Mouse (Mus musculus) frontal cortex, postnatal 25 days (tissue): ENCODE data around the gene Helz2.

Experiments
- DNase-seq, 2 experiments: peaks; one replicate each; pipeline ENCODE4 v3.0.0; 2022; ENCODE audit warnings: low spot score in 2 of 2

Helz2 gene

GRCm38 (mm10) chr2:181238091-181238610 is 3.7 kb downstream of the Helz2 start:
- DNase-seq: no peak

- DNase-seq: no peak
Measured at GRCm38 (mm10) chr2:181237251-181238014, 4.4 kb downstream of the Helz2 start.

GRCm38 (mm10) chr2:181235681-181236566 is 5.9 kb downstream of the Helz2 start:
- no peak for DNase-seq

- no peak for DNase-seq
Measured at GRCm38 (mm10) chr2:181234680-181235079, 7.1 kb downstream of the Helz2 start.

GRCm38 (mm10) chr2:181233443-181233842 is 8.4 kb downstream of the Helz2 start:
- no peak for DNase-seq

GRCm38 (mm10) chr2:181231171-181231570 is 10.7 kb downstream of the Helz2 start:
- DNase-seq: no peak

GRCm38 (mm10) chr2:181228335-181228734 is 13.5 kb downstream of the Helz2 start:
- no peak for DNase-seq

GRCm38 (mm10) chr2:181227122-181227521 is 14.7 kb downstream of the Helz2 start:
- DNase-seq: no peak

- DNase-seq: no peak
Measured at GRCm38 (mm10) chr2:181224994-181225393, 16.8 kb downstream of the Helz2 start.

GRCm38 (mm10) chr2:181220361-181220760 is 21.5 kb downstream of the Helz2 start:
- no peak for DNase-seq

GRCm38 (mm10) chr2:181219538-181220216 is 22.1 kb downstream of the Helz2 start, which contains the start of gene Fndc11:
Gene Fndc11 (plus strand): TSS chr2:181220013.
- DNase-seq: peak; percentile 9 to 22

GRCm38 (mm10) chr2:181218881-181219485 is 22.8 kb downstream of the Helz2 start:
- DNase-seq: no peak

GRCm38 (mm10) chr2:181216037-181216436 is 25.8 kb downstream of the Helz2 start:
- DNase-seq: no peak

- no peak for DNase-seq
Measured at GRCm38 (mm10) chr2:181213021-181213445, 28.8 kb downstream of the Helz2 start, which contains the start of gene Srms. Gene Srms (minus strand): TSS chr2:181213185.

GRCm38 (mm10) chr2:181212389-181213020 is 29.3 kb downstream of the Helz2 start:
- DNase-seq: no peak

- no peak for DNase-seq
Measured at GRCm38 (mm10) chr2:181206118-181206517, 35.7 kb downstream of the Helz2 start.

- no peak for DNase-seq
Measured at GRCm38 (mm10) chr2:181205678-181206077, 36.1 kb downstream of the Helz2 start.

- no peak for DNase-seq
Measured at GRCm38 (mm10) chr2:181202886-181203285, 38.9 kb downstream of the Helz2 start.

GRCm38 (mm10) chr2:181202422-181202821 is 39.4 kb downstream of the Helz2 start, which contains the start of gene Ptk6:
Gene Ptk6 (minus strand): TSS chr2:181202789.
- no peak for DNase-seq

GRCm38 (mm10) chr2:181201606-181202005 is 40.2 kb downstream of the Helz2 start:
- no peak for DNase-seq
